8 mouse cellular contexts compared by ENCODE assay signal in the genomic region with DNA sequence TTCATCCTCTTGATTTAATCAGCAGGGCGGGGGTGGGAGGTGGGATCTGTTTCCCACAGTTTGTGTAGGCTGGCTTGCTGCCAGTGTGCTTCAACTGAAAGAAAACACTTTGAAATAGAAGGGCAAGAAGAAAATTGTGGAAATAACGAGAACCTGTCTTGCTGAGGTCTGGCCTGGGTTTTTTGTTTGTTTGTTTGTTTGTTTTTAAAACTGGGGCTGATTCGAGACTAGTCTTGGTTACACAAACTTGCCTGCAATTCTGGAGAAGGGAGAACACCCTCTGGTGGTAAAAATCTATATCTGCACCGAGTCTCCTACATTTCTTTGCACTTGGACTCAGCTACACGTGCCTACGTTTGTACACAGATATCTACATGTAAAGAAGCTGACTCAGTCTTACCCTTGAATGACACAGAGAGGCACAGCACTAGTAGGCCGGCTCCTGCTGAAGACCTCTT. TPM values are rescaled to one million over a fixed set of nuclear protein-coding genes. Genes with fewer than 3 reads are reported as not detected.
DNase-seq lines count a peak whose midpoint lies in the region; ATAC-seq lines count a peak whose summit lies in the region.

No protein-coding gene starts in this region.

- H3K4me1 ChIP-seq in midbrain, embryonic 15.5 days, result peaks cover 11% of the 10 kb centered on the region; the same call in 1 of the 2 replicates

- H3K4me2 ChIP-seq in midbrain, embryonic 15.5 days, result no peak overlapping the region

- no peak overlapping the region for H3K4me3 ChIP-seq in midbrain, embryonic 15.5 days

- H3K36me3 ChIP-seq in midbrain, embryonic 15.5 days (replicated peaks), result no peaks in the 10 kb centered on the region

- peak overlapping the region; percentile 38; the same call in 1 of the 2 replicates for H3K27ac ChIP-seq in midbrain, embryonic 15.5 days

- ATAC-seq in activated CD4-positive, CD25-positive, alpha-beta regulatory T cell, adult 4 months, result peak; percentile 59
- ATAC-seq in midbrain, embryonic 15.5 days (replicated peaks), result no peak; the same call in 1 of the 2 replicates
- no peak; the same call in 1 of the 2 replicates for ATAC-seq in erythroblast, adult 5-6 weeks (replicated peaks; ENCODE audit: low FRiP score, poor library complexity, severe bottlenecking)

- intact Hi-C loops in left cerebral cortex, postnatal 36 days (cut with DNase I), result loop anchor here (2.0 to 10.0 kb wide), 3 partner anchors 90 to 360 kb away; a partner anchor contains a TSS

- WGBS in midbrain, embryonic 15.5 days, result 24% methylated on average over 7 of the region's 7 CpGs

- no peak overlapping the region for H3K9ac ChIP-seq in midbrain, embryonic 15.5 days

- no peaks in the 10 kb centered on the region for H3K9me3 ChIP-seq in midbrain, embryonic 15.5 days

- H3K27me3 ChIP-seq in midbrain, embryonic 15.5 days (replicated peaks), result no peaks in the 10 kb centered on the region

- peak; percentile 58 for DNase-seq in layer of hippocampus, adult 11-12 months (ENCODE audit: low spot score)
- DNase-seq in layer of hippocampus, postnatal 36 days, result no peak
- peak; percentile 62 for DNase-seq in fibroblast of lung, adult 2 months (ENCODE audit: low read depth)
- peak; percentile 77 for DNase-seq in induced T-regulatory cell, adult 2 months (ENCODE audit: low read depth)
- DNase-seq in left cerebral cortex, postnatal 36 days (ENCODE audit: low spot score in 2 of 2), result peak; percentile 19 to 45

RNA-seq across cellular contexts. Expression of a gene that starts 35.2 kb away (rescaled TPM):
- total RNA-seq in layer of hippocampus, postnatal 36 days (2021), result 10 to 100 TPM; 30.0 to 31.6 TPM
- 10 to 100 TPM; 56.3 to 65.1 TPM for polyA plus RNA-seq in activated CD4-positive, CD25-positive, alpha-beta regulatory T cell, adult 4 months (2017; shearing (Covaris generic))
- total RNA-seq in left cerebral cortex, postnatal 36 days (2021), result 10 to 100 TPM; 28.4 to 28.7 TPM
- 82.8 and 91.5 TPM in 2 replicates for polyA plus RNA-seq in midbrain, embryonic 15.5 days (2015; fragmentation: Nextera tagmentation; extraction: Ambion mirVana)
- 8.1 and 10.2 TPM in 2 replicates for total RNA-seq in erythroblast, adult 5-6 weeks (2015; ENCODE audit: low replicate concordance)
- 9.5 and 20.1 TPM in 2 replicates for total RNA-seq in erythroblast, adult 5-6 weeks (2017; ENCODE audit: low replicate concordance)

RNA-seq across cellular contexts. Expression of a gene that starts 50.5 kb away (rescaled TPM):
- total RNA-seq in layer of hippocampus, postnatal 36 days (2021), result 100 to 1,000 TPM; 153 to 167 TPM
- 10 to 100 TPM; 85.1 to 91.6 TPM for polyA plus RNA-seq in activated CD4-positive, CD25-positive, alpha-beta regulatory T cell, adult 4 months (2017; shearing (Covaris generic))
- 100 to 1,000 TPM; 143 TPM for total RNA-seq in left cerebral cortex, postnatal 36 days (2021)
- polyA plus RNA-seq in midbrain, embryonic 15.5 days (2015; fragmentation: Nextera tagmentation; extraction: Ambion mirVana), result 109 and 111 TPM in 2 replicates
- 16.3 and 18.1 TPM in 2 replicates for total RNA-seq in erythroblast, adult 5-6 weeks (2015; ENCODE audit: low replicate concordance)
- 28.4 and 29.0 TPM in 2 replicates for total RNA-seq in erythroblast, adult 5-6 weeks (2017; ENCODE audit: low replicate concordance)

Comparison
In these comparisons a context has a peak if more than half of its experiments do, and no peak if none do; other contexts are left out.
1. DNase-seq: peak in layer of hippocampus, adult 11-12 months (single experiment), fibroblast of lung, adult 2 months (single experiment), induced T-regulatory cell, adult 2 months (single experiment) and left cerebral cortex, postnatal 36 days (2 of 2); none in layer of hippocampus, postnatal 36 days (0 of 2).
2. RNA of a gene that starts 50.5 kb away (total RNA-seq): 153 to 167 TPM in layer of hippocampus, postnatal 36 days and 143 TPM in left cerebral cortex, postnatal 36 days; 16.3 to 29.0 TPM in erythroblast, adult 5-6 weeks; every median in the first group is over 4 times any median in the second.